Mouse (Mus musculus) yolk sac, embryonic 10.5 days (tissue): ENCODE measurements around the gene Agap1.

Experiments
- DNase-seq: peaks from one replicate; pipeline ENCODE4 v3.0.0-alpha.2; 2017; ENCODE audit warnings: low spot score

Agap1 gene

GRCm38 (mm10) chr1:89902641-89903040, 448.0 kb downstream of the Agap1 start:
- no peak for DNase-seq

GRCm38 (mm10) chr1:89909796-89910195, 455.2 kb downstream of the Agap1 start:
- DNase-seq = no peak

GRCm38 (mm10) chr1:89912392-89912791, 457.8 kb downstream of the Agap1 start:
- no peak for DNase-seq

GRCm38 (mm10) chr1:89913611-89914010, 459.0 kb downstream of the Agap1 start:
- no peak for DNase-seq

GRCm38 (mm10) chr1:89918111-89918510, 463.5 kb downstream of the Agap1 start:
- no peak for DNase-seq

GRCm38 (mm10) chr1:89919206-89919605, 464.6 kb downstream of the Agap1 start:
- DNase-seq = no peak

GRCm38 (mm10) chr1:89921806-89922205, 467.2 kb downstream of the Agap1 start:
- DNase-seq = no peak

GRCm38 (mm10) chr1:89922282-89922681, 467.7 kb downstream of the Agap1 start:
- no peak for DNase-seq

- DNase-seq = no peak
Measured at GRCm38 (mm10) chr1:89922883-89923641, 468.5 kb downstream of the Agap1 start.

GRCm38 (mm10) chr1:89923642-89924020, 469.0 kb downstream of the Agap1 start:
- no peak for DNase-seq

GRCm38 (mm10) chr1:89925501-89926190, 471.0 kb downstream of the Agap1 start:
- no peak for DNase-seq

- no peak for DNase-seq
Measured at GRCm38 (mm10) chr1:89926583-89927060, 472.0 kb downstream of the Agap1 start.

- peak; percentile 74 for DNase-seq
Measured at GRCm38 (mm10) chr1:89927061-89927661, 472.6 kb downstream of the Agap1 start.

GRCm38 (mm10) chr1:89928676-89929075, 474.1 kb downstream of the Agap1 start:
- no peak for DNase-seq

GRCm38 (mm10) chr1:89929181-89929580, 474.6 kb downstream of the Agap1 start:
- no peak for DNase-seq

GRCm38 (mm10) chr1:89929721-89930505, 475.3 kb downstream of the Agap1 start:
- DNase-seq = peak; percentile 28

GRCm38 (mm10) chr1:89930551-89930950, 475.9 kb downstream of the Agap1 start:
- no peak for DNase-seq

- peak; percentile 83 for DNase-seq
Measured at GRCm38 (mm10) chr1:89931120-89931519, 476.5 kb downstream of the Agap1 start, which contains the start of gene Gbx2. Gene Gbx2, minus strand, starts transcription at chr1:89931179.

- DNase-seq = no peak
Measured at GRCm38 (mm10) chr1:89932021-89932423, 477.4 kb downstream of the Agap1 start.

GRCm38 (mm10) chr1:89932616-89933015, 478.0 kb downstream of the Agap1 start:
- DNase-seq = no peak

GRCm38 (mm10) chr1:89933028-89933427, 478.4 kb downstream of the Agap1 start:
- DNase-seq = peak; percentile 24

GRCm38 (mm10) chr1:89933786-89934185, 479.2 kb downstream of the Agap1 start:
- DNase-seq = no peak
